Mouse (Mus musculus) gastrocnemius, adult 2 months (tissue): ENCODE results near the gene Tmx1. TPM values are rescaled to one million over a fixed set of nuclear protein-coding genes. Genes with fewer than 3 reads are reported as not detected.

Experiments used
- DNase-seq: peaks from one replicate; pipeline ENCODE4 v3.0.0; 2022
- H3K27ac ChIP-seq: fragments of 200-600 bp; 2 replicates; pipeline ENCODE4 v1.8.1; 2022; ENCODE audit warnings: mild to moderate bottlenecking
- H3K4me3 ChIP-seq: fragments of 200-600 bp; 2 replicates; pipeline ENCODE4 v1.8.1; 2022; ENCODE audit warnings: mild to moderate bottlenecking, moderate library complexity
- CTCF ChIP-seq: fragments of 200-600 bp; IDR thresholded peaks from 2 replicates; pipeline ENCODE4 v1.8.1; 2022; ENCODE audit warnings: antibody characterized with exemption, mild to moderate bottlenecking, moderate library complexity
- intact Hi-C: fragments of 180-260 bp; cut with DNase I; formaldehyde crosslinking; loops from one replicate; pipeline ENCODE4 v1.15.1; 2025
- total RNA-seq, 2 experiments: library from RNA; stranded (reverse); gene quantifications; 2 replicates each; pipeline ENCODE4 v1.2.3; 2021

Gene Tmx1
- total RNA-seq, 2 experiments from 2014 or later = 9.2 to 11.7 TPM

- Histone ChIP-seq H3K4me3 (no peak overlapping the region), H3K27ac (peak overlapping the region; percentile 70)
- TF ChIP-seq CTCF = peak; percentile 75
- no peak for DNase-seq
- intact Hi-C loops = loop anchor here (1.0 to 5.0 kb wide), 4 partner anchors 42 to 416 kb away; partner anchors contain the start of gene Frmd6
These were observed 42.5 kb downstream of the Tmx1 start for GRCm38 (mm10) chr12:70495282-70495922.

GRCm38 (mm10) chr12:70498091-70498490, 45.2 kb downstream of the Tmx1 start:
- no peak for DNase-seq
- intact Hi-C loops = loop anchor here (5.0 kb wide), 3 partner anchors 39 to 329 kb away; partner anchors contain the start of gene Frmd6
- no peak overlapping the region for H3K27ac ChIP-seq
- no peak overlapping the region for H3K4me3 ChIP-seq
- TF ChIP-seq CTCF = no peak

GRCm38 (mm10) chr12:70505971-70506370, 53.1 kb downstream of the Tmx1 start:
- DNase-seq = no peak
- no peak overlapping the region for H3K4me3 ChIP-seq
- no peak overlapping the region for H3K27ac ChIP-seq
- no peak for TF ChIP-seq CTCF
- intact Hi-C loops = no loop called here

GRCm38 (mm10) chr12:70512023-70512422, 59.1 kb downstream of the Tmx1 start:
- Histone ChIP-seq H3K27ac (no peak overlapping the region), H3K4me3 (no peak overlapping the region)
- intact Hi-C loops = no loop called here
- TF ChIP-seq CTCF = no peak
- no peak for DNase-seq

- Histone ChIP-seq H3K27ac (no peak overlapping the region), H3K4me3 (no peak overlapping the region)
- peak; percentile 22; the same call in 1 of the 2 replicates for TF ChIP-seq CTCF
- intact Hi-C loops = no loop called here
- no peak for DNase-seq
These were observed 59.5 kb downstream of the Tmx1 start for GRCm38 (mm10) chr12:70512431-70512830.

Other genes starting within 250 kb of the Tmx1 start
- 1 to 10 TPM in 1 of 2 experiments, under 1 TPM in 1; 0.97 to 2.0 TPM for gene Pygl, start 221.6 kb upstream of the Tmx1 start, total RNA-seq
- under 1 TPM; 0.05 to 0.20 TPM for gene Trim9, start 105.5 kb upstream of the Tmx1 start, total RNA-seq